Mouse (Mus musculus): ENCODE measurements around the gene Zdbf2.

- TF ChIP-seq POLR2A (IDR thresholded peaks at IDR 0.05; ENCODE audit: low read depth, low read length) (no peak), JUND (conservative IDR thresholded peaks at IDR 0.05; ENCODE audit: low read depth, low read length) (no peak), EP300 (IDR thresholded peaks at IDR 0.05; ENCODE audit: low read length) (no peak), ZKSCAN1 (IDR thresholded peaks at IDR 0.05; ENCODE audit: borderline replicate concordance, low read depth, low read length) (no peak), RCOR1 (conservative IDR thresholded peaks at IDR 0.05; ENCODE audit: low read depth, low read length) (no peak), HCFC1 (IDR thresholded peaks at IDR 0.05; ENCODE audit: low read depth, low read length) (no peak), MAX (IDR thresholded peaks at IDR 0.05; ENCODE audit: low read length) (no peak), NRF1 (IDR thresholded peaks at IDR 0.05; ENCODE audit: low read depth, low read length) (no peak), TBP (conservative IDR thresholded peaks at IDR 0.05; ENCODE audit: low read depth, low read length) (no peak), NELFE (IDR thresholded peaks at IDR 0.05; ENCODE audit: low read depth, low read length) (no peak), MAZ (IDR thresholded peaks at IDR 0.05; ENCODE audit: low read depth, low read length) (no peak), CTCF (conservative IDR thresholded peaks at IDR 0.05 in 1 of 2, IDR thresholded peaks at IDR 0.05 in 1 of 2; ENCODE audit: low read depth in 2 of 2, low read length in 2 of 2) (no peak), MEF2A (IDR thresholded peaks at IDR 0.05; ENCODE audit: borderline replicate concordance, low read depth, low read length) (no peak)
These were observed 23.8 kb upstream of the Zdbf2 start for GRCm38 (mm10) chr1:63249261-63249660.

Measured in CH12.LX (cell line).